Mouse (Mus musculus): ENCODE results near the gene Nptxr. TPM values are rescaled to one million over a fixed set of nuclear protein-coding genes. Genes with fewer than 3 reads are reported as not detected.

Nptxr gene
- polyA plus RNA-seq, 1 experiment, result 1.3 TPM

DNA sequence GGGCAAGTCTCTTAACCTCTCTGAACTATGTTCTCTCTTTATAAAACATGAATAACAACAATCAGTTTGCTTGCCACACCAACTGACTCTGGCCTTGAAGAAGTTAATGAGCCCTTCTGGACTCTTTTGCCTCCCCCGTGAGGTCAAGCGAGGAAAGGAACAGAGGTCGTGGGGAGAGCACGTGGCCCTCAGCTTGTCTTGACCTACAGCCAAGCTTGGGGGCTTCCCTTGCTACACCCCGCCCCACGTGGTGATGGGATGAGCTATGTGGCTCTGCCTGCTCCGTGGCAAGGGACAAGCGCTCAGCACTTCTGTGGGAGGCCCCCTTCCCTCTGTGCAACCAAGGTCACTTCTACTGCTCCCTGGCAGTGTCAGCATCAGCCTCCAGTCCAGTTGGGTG lies 59.8 kb downstream of the Nptxr start:
- 73% methylated on average over 8 of the region's 8 CpGs for WGBS
- Histone ChIP-seq H3K4me1 (ENCODE audit: control insufficient read depth, insufficient read depth, insufficient read length, low read length) (peaks cover 5% of the 10 kb centered on the region; the same call in 1 of the 2 replicates), H3K4me3 (ENCODE audit: low read depth, low read length) (no peak overlapping the region), H3K27ac (ENCODE audit: insufficient read depth, low read depth, low read length) (no peak overlapping the region), H3K27me3 (ENCODE audit: control insufficient read depth, insufficient read depth, low read length) (no peaks in the 10 kb centered on the region), H3K36me3 (ENCODE audit: control insufficient read depth, insufficient read depth, low read length) (no peaks in the 10 kb centered on the region)
- TF ChIP-seq CTCF (IDR thresholded peaks at IDR 0.05; ENCODE audit: extremely low read depth, insufficient read length, insufficient replicate concordance, low read depth, low read length), result no peak
- no peak for TF ChIP-seq POLR2A (IDR thresholded peaks at IDR 0.05; ENCODE audit: low read depth, low read length)

DNA sequence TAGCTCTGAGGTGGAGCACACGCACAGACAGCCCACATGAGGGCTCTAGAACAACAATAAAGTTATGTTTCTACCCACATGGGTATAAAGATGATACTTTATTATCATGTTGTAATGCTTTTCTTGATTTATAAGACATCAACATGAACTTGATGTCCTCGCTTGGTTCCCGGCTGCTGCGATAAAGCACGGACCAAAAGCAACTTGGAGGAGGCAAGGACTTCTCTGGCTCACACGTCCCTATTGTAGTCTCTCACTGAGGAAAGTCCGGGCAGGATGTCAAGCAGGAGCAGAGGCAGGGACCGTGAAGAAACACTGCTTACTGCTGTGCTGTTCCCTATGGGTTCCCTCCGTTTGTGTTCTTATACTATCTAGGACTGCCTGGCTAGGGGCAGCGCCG lies 60.6 kb downstream of the Nptxr start:
- TF ChIP-seq POLR2A (IDR thresholded peaks at IDR 0.05; ENCODE audit: low read depth, low read length), result no peak
- no peak for TF ChIP-seq CTCF (IDR thresholded peaks at IDR 0.05; ENCODE audit: extremely low read depth, insufficient read length, insufficient replicate concordance, low read depth, low read length)
- WGBS, result 93% methylated on average over 11 of the region's 11 CpGs
- Histone ChIP-seq H3K36me3 (ENCODE audit: control insufficient read depth, insufficient read depth, low read length) (no peaks in the 10 kb centered on the region), H3K27ac (ENCODE audit: insufficient read depth, low read depth, low read length) (no peak overlapping the region), H3K27me3 (ENCODE audit: control insufficient read depth, insufficient read depth, low read length) (no peaks in the 10 kb centered on the region), H3K4me3 (ENCODE audit: low read depth, low read length) (no peak overlapping the region), H3K4me1 (ENCODE audit: control insufficient read depth, insufficient read depth, insufficient read length, low read length) (peaks cover 5% of the 10 kb centered on the region; the same call in 1 of the 2 replicates)

DNA sequence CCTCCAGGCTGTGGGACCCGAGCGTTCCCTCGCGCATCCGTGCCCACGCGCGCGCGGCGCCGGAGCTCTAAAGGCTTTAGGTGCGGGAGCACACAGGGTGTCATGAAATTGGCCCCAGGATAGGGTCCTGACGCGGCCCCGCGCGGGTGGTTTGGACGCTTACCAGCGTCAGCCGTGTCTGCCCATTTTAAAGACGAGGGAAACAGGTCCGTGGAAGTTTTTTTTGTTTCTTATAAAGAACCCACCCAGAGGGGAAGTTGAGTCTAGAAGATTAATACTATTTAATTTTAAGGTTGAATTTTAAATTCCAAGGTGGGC lies 61.9 kb downstream of the Nptxr start:
- Histone ChIP-seq H3K4me1 (ENCODE audit: control insufficient read depth, insufficient read depth, insufficient read length, low read length) (peaks cover 5% of the 10 kb centered on the region), H3K36me3 (ENCODE audit: control insufficient read depth, insufficient read depth, low read length) (peaks cover 4% of the 10 kb centered on the region; the same call in 1 of the 2 replicates), H3K27ac (ENCODE audit: insufficient read depth, low read depth, low read length) (no peak overlapping the region), H3K4me3 (ENCODE audit: low read depth, low read length) (peak overlapping the region; percentile 97), H3K27me3 (ENCODE audit: control insufficient read depth, insufficient read depth, low read length) (no peaks in the 10 kb centered on the region)
- TF ChIP-seq CTCF (IDR thresholded peaks at IDR 0.05; ENCODE audit: extremely low read depth, insufficient read length, insufficient replicate concordance, low read depth, low read length), result no peak
- TF ChIP-seq POLR2A (IDR thresholded peaks at IDR 0.05; ENCODE audit: low read depth, low read length), result no peak
- 0% methylated on average over 23 of the region's 23 CpGs for WGBS

DNA sequence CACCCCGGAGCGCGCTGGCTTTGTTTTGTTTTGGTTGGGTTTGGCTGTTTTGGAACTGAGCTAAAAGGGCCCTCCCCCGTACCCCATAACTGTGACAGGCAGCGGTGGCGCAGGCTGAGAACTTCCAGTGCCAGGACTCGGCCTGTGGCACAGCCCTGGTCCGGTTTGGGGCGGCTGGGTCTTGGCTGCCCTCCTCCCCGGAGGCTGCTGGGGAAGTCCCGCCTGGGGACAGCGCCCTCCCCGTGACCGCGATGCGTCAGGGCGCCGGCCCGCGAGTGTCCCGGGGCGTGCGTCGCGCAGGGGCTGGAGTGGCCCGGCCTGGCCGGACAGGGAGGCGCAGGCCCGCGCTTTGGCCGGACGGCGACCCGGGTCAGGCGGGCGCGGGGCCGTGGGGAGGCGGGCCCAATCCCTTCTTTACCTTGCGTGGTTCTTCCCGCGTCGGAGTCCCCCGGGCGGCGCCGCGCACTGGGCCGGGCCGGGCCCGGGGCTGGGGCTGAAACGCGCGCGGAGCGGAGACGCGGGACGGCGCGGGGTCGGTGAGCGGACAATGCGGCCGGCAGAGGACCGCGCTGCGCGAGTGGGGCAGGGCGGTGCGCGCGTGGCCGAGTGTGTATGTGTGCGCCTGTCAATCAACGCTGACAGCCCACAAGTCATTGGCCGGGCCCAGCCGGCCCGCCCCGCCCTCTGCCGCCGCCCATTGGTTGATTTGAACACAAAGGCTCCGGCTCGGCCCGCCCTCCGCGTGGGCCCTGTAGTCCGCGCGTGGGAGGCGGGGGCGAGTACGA lies 62.5 kb downstream of the Nptxr start, which contains the start of gene Sun2:
Sun2 (minus strand) TSS at position 616 of the 785 bp plus-strand sequence.
- Histone ChIP-seq H3K4me1 (ENCODE audit: control insufficient read depth, insufficient read depth, insufficient read length, low read length) (peaks cover 5% of the 10 kb centered on the region), H3K36me3 (ENCODE audit: control insufficient read depth, insufficient read depth, low read length) (peaks cover 5% of the 10 kb centered on the region; the same call in 1 of the 2 replicates), H3K27ac (ENCODE audit: insufficient read depth, low read depth, low read length) (peak within 1 kb of the TSS; percentile 86), H3K27me3 (ENCODE audit: control insufficient read depth, insufficient read depth, low read length) (no peaks in the 10 kb centered on the region), H3K4me3 (ENCODE audit: low read depth, low read length) (peak within 1 kb of the TSS; percentile 97)
- TF ChIP-seq POLR2A (IDR thresholded peaks at IDR 0.05; ENCODE audit: low read depth, low read length) (peak; percentile 27; the same call in 1 of the 2 replicates), CTCF (IDR thresholded peaks at IDR 0.05; ENCODE audit: extremely low read depth, insufficient read length, insufficient replicate concordance, low read depth, low read length) (no peak)
- under 1% methylated on average over 93 of the region's 93 CpGs for WGBS

DNA sequence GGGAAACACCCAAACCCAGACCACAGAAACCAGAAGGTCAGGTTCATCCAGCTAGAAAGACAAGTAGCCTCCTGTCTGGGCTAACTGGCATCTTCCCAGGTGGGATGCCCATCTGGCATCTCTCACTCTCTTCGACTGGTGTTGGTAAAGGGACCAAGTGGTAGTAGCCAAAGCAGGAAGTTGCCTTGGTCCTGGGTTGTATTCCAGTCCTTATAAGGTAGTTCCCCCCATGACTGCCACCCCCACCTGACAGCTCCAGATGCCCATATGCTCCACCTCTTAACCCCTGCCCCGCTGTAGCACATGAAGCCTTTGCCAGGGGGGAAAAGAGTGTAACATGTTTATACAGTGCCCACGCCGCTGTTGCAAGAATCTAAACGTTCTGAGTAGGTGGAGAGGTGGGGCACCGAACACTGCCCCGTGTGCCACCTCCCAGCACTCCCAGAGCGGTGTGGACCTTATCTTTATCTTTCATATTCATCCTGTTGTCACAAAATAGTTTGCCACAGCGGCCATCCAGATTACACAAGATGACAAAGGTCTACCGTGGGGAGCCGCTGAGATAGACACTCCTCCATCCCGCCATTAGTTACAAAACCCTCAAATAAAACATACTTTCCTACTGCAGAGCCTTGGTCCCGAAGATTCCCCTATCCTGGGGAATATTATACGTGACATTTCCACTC lies 63.2 kb downstream of the Nptxr start:
- Histone ChIP-seq H3K36me3 (ENCODE audit: control insufficient read depth, insufficient read depth, low read length) (peaks cover 8% of the 10 kb centered on the region; the same call in 1 of the 2 replicates), H3K27ac (ENCODE audit: insufficient read depth, low read depth, low read length) (peak overlapping the region; percentile 86), H3K27me3 (ENCODE audit: control insufficient read depth, insufficient read depth, low read length) (no peaks in the 10 kb centered on the region), H3K4me3 (ENCODE audit: low read depth, low read length) (peak overlapping the region; percentile 97), H3K4me1 (ENCODE audit: control insufficient read depth, insufficient read depth, insufficient read length, low read length) (peaks cover 5% of the 10 kb centered on the region)
- WGBS, result 1% methylated on average over 14 of the region's 14 CpGs
- TF ChIP-seq CTCF (IDR thresholded peaks at IDR 0.05; ENCODE audit: extremely low read depth, insufficient read length, insufficient replicate concordance, low read depth, low read length) (no peak), POLR2A (IDR thresholded peaks at IDR 0.05; ENCODE audit: low read depth, low read length) (no peak)

DNA sequence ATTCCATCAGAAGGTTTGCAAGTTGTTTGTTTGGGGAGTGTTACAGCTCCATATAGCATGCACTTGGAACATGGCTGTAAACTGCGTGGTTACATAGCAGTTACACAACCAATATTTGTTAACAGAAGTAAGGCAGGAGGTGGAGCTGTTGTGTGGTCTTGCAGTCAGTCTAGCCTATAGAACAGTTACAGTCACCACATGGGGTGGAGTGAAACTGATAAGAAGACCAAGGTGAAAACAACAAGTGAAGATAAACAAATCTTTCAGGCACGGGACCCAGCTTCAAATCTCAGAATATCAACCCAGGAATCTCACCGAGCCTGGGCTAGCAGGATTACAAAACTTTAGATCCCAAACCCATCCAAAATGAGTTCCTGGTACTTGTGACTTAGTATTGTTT lies 63.8 kb downstream of the Nptxr start:
- H3K27ac ChIP-seq (ENCODE audit: insufficient read depth, low read depth, low read length), result peak overlapping the region; percentile 86
- WGBS, result 58% methylated on average over 3 of the region's 3 CpGs
- H3K36me3 ChIP-seq (ENCODE audit: control insufficient read depth, insufficient read depth, low read length), result peaks cover 8% of the 10 kb centered on the region; the same call in 1 of the 2 replicates
- peaks cover 5% of the 10 kb centered on the region for H3K4me1 ChIP-seq (ENCODE audit: control insufficient read depth, insufficient read depth, insufficient read length, low read length)
- no peaks in the 10 kb centered on the region for H3K27me3 ChIP-seq (ENCODE audit: control insufficient read depth, insufficient read depth, low read length)
- TF ChIP-seq POLR2A (IDR thresholded peaks at IDR 0.05; ENCODE audit: low read depth, low read length) (no peak), CTCF (IDR thresholded peaks at IDR 0.05; ENCODE audit: extremely low read depth, insufficient read length, insufficient replicate concordance, low read depth, low read length) (no peak)
- no peak overlapping the region; the same call in 1 of the 2 replicates for H3K4me3 ChIP-seq (ENCODE audit: low read depth, low read length)

Other genes starting within 250 kb of the Nptxr start
- 0.08 TPM in 1 of 2 replicates, not detected in the other for gene Dmc1, start 199.7 kb downstream of the Nptxr start, polyA plus RNA-seq (2012; rRNA removed)
- 0.06 and 0.25 TPM in 2 replicates for gene Fam227a, start 145.8 kb downstream of the Nptxr start, polyA plus RNA-seq (2012; rRNA removed)
- 3.1 and 5.6 TPM in 2 replicates for gene Cby1, start 145.6 kb downstream of the Nptxr start, polyA plus RNA-seq (2012; rRNA removed)
- 13.8 and 21.7 TPM in 2 replicates for gene Tomm22, start 133.9 kb downstream of the Nptxr start, polyA plus RNA-seq (2012; rRNA removed)
- gene Josd1, start 116.8 kb downstream of the Nptxr start, polyA plus RNA-seq (2012; rRNA removed), result 9.5 and 14.2 TPM in 2 replicates
- gene Gtpbp1, start 113.9 kb downstream of the Nptxr start, polyA plus RNA-seq (2012; rRNA removed), result 18.6 and 34.9 TPM in 2 replicates
- gene Sun2, start 62.2 kb downstream of the Nptxr start, polyA plus RNA-seq (2012; rRNA removed), result 12.1 and 18.5 TPM in 2 replicates
- 8.6 and 18.7 TPM in 2 replicates for gene Dnal4, start 26.9 kb downstream of the Nptxr start, polyA plus RNA-seq (2012; rRNA removed)
- 0.23 and 0.63 TPM in 2 replicates for gene Npcd, start 29.5 kb upstream of the Nptxr start, polyA plus RNA-seq (2012; rRNA removed)
- 11.1 and 19.9 TPM in 2 replicates for gene Cbx6, start 29.9 kb upstream of the Nptxr start, polyA plus RNA-seq (2012; rRNA removed)
- gene Apobec3, start 86.9 kb upstream of the Nptxr start, polyA plus RNA-seq (2012; rRNA removed), result 9.3 and 21.1 TPM in 2 replicates
- 9.9 and 32.8 TPM in 2 replicates for gene Cbx7, start 166.4 kb upstream of the Nptxr start, polyA plus RNA-seq (2012; rRNA removed)
- gene Pdgfb, start 210.2 kb upstream of the Nptxr start, polyA plus RNA-seq (2012; rRNA removed), result 5.7 and 8.0 TPM in 2 replicates